ENCODE assay signal across 16 mouse cellular contexts in the genomic region with DNA sequence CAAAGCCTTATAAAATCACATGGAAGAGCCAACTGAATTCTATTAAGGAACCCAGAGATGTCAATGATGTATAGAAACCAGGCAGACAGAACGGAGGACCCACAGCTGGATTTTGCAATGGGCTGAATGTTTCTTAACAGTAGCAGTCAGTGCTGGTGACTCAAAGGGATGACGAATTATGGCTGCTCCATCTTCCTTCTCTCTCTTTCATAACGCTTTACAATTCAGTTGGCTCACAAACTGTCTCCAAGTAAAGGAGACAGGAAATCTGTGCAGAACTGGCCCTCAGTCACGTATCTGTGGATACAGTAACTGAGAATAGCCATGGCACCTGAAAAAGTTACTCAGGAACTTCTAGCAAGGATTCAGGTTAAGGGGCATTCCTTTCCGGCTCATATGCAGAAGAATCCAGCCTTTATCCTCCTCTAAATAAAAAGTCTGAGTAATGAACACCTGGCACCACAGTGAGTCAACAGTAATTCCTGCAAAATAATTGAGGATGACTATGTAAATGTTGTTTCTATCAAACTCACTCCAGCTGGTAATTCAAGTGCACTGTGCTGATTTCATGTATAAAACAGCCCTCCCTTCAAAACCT. TPM values are rescaled to one million over a fixed set of nuclear protein-coding genes. Genes with fewer than 3 reads are reported as not detected.
A peak's percentile ranks its signal among the peaks of the same experiment; 100 is the strongest.
DNase-seq lines count a peak whose midpoint lies in the region; ATAC-seq and TF ChIP-seq lines count a peak whose summit lies in the region.
"Had no signal": no experiment of that assay in that cellular context is flagged by ENCODE, and none has a peak within 500 bp of the region (broad histone marks: within the 10 kb centered on the region; RNA-seq: fewer than 3 reads in every experiment).

No protein-coding gene starts in this region.

- H3K27me3 ChIP-seq in kidney, embryonic 15.5 days, result no peaks in the 10 kb centered on the region
- H3K27me3 ChIP-seq in C2C12 (ENCODE audit: control insufficient read depth, insufficient read depth, insufficient read length), result no peaks in the 10 kb centered on the region
- no peaks in the 10 kb centered on the region for H3K27me3 ChIP-seq in liver, postnatal 0 days (ENCODE audit: insufficient read depth, low read length)
- H3K27me3 ChIP-seq: limb, embryonic 12.5 days; midbrain, embryonic 13.5 days had no signal

- no peak for TF ChIP-seq EP300 in liver, postnatal 0 days (IDR thresholded peaks at IDR 0.05; ENCODE audit: low read depth)

- no peak overlapping the region for H3K9ac ChIP-seq in kidney, embryonic 15.5 days
- H3K9ac ChIP-seq in liver, postnatal 0 days (replicated peaks), result no peak overlapping the region
- H3K9ac ChIP-seq: forebrain, postnatal 0 days; limb, embryonic 12.5 days; midbrain, embryonic 13.5 days had no signal

- no peak for ATAC-seq in kidney, embryonic 15.5 days (replicated peaks; ENCODE audit: low FRiP score)
- peak; percentile 92 for ATAC-seq in granulocyte monocyte progenitor cell, adult 5-6 weeks (replicated peaks; ENCODE audit: poor library complexity, severe bottlenecking)
- ATAC-seq in liver, postnatal 0 days, result no peak
- ATAC-seq: forebrain, postnatal 0 days; hindbrain, postnatal 0 days; midbrain, embryonic 13.5 days had no signal

- 0 out of 2 replicates have a peak, but pooled peaks cover 3% of the 10 kb centered on the region for H3K36me3 ChIP-seq in kidney, embryonic 15.5 days
- no peaks in the 10 kb centered on the region for H3K36me3 ChIP-seq in C2C12 (ENCODE audit: control insufficient read depth, insufficient read depth)
- H3K36me3 ChIP-seq in liver, postnatal 0 days (replicated peaks; ENCODE audit: insufficient read depth, low read length), result no peaks in the 10 kb centered on the region
- H3K36me3 ChIP-seq: midbrain, embryonic 13.5 days had no signal

- 0 out of 2 replicates have a peak overlapping the region, but pooled peaks have one; percentile 34 for H3K27ac ChIP-seq in kidney, embryonic 15.5 days
- H3K27ac ChIP-seq in liver, postnatal 0 days (ENCODE audit: low read depth), result no peak overlapping the region
- H3K27ac ChIP-seq: hindbrain, postnatal 0 days; limb, embryonic 12.5 days; midbrain, embryonic 13.5 days had no signal

- H3K4me3 ChIP-seq in kidney, embryonic 15.5 days (replicated peaks), result no peak overlapping the region
- H3K4me3 ChIP-seq in C2C12 (ENCODE audit: insufficient read depth, poor library complexity, severe bottlenecking), result no peak overlapping the region
- H3K4me3 ChIP-seq in liver, postnatal 0 days (ENCODE audit: low read depth, low read length), result no peak overlapping the region
- H3K4me3 ChIP-seq: erythroblast, embryonic 14.5 days; limb, embryonic 12.5 days; midbrain, embryonic 13.5 days had no signal

- H3K4me1 ChIP-seq in kidney, embryonic 15.5 days, result peaks cover 21% of the 10 kb centered on the region
- peaks cover 6% of the 10 kb centered on the region; the same call in 1 of the 2 replicates for H3K4me1 ChIP-seq in liver, postnatal 0 days (ENCODE audit: insufficient read depth)

- no peak for TF ChIP-seq CTCF in C2C12 (IDR thresholded peaks at IDR 0.05; ENCODE audit: control insufficient read depth, insufficient read depth, insufficient read length)
- no peak for TF ChIP-seq CTCF in liver, postnatal 0 days (IDR thresholded peaks at IDR 0.05; ENCODE audit: low read depth)

- H3K79me2 ChIP-seq in C2C12 (ENCODE audit: control insufficient read depth, insufficient read depth), result peaks cover 90% of the 10 kb centered on the region

- no peaks in the 10 kb centered on the region for H3K9me3 ChIP-seq in kidney, embryonic 15.5 days (replicated peaks)
- H3K9me3 ChIP-seq in liver, postnatal 0 days (ENCODE audit: low read length), result no peaks in the 10 kb centered on the region
- H3K9me3 ChIP-seq: limb, embryonic 12.5 days; midbrain, embryonic 13.5 days had no signal

- WGBS in kidney, embryonic 15.5 days, result 72% methylated on average over 5 of the region's 5 CpGs
- 64% methylated on average over 5 of the region's 5 CpGs for WGBS in liver, postnatal 0 days (ENCODE audit: insufficient replicate concordance)

- H3K4me2 ChIP-seq in kidney, embryonic 15.5 days, result no peak overlapping the region
- no peak overlapping the region for H3K4me2 ChIP-seq in liver, postnatal 0 days (ENCODE audit: low read depth, low read length)
- H3K4me2 ChIP-seq: limb, embryonic 12.5 days; midbrain, embryonic 13.5 days had no signal

- peaks cover 51% of the 10 kb centered on the region for H3K79me3 ChIP-seq in C2C12 (ENCODE audit: low read depth)

- no peak for DNase-seq in kidney, postnatal 36 days
- peak; percentile 88 for DNase-seq in 3T3-L1 (ENCODE audit: low read depth, low spot score)
- DNase-seq in spleen, adult 18-20 months, result no peak
- no peak for DNase-seq in thymus, postnatal 36 days
- DNase-seq in liver, postnatal 0 days, result no peak
- DNase-seq: cerebellum, adult 8-10 months; forebrain, postnatal 0 days; kidney, postnatal 10 days; thymus, postnatal 4 days had no signal

- no peak overlapping the region for H3ac ChIP-seq in C2C12 (ENCODE audit: control insufficient read depth, insufficient read length, low read depth)

TF ChIP-seq in C2C12, 6 proteins besides CTCF, POLR2A, EP300 and RAD21:
- peak; percentile 50 for TF ChIP-seq MYOD1 (IDR thresholded peaks at IDR 0.05; ENCODE audit: control insufficient read depth, insufficient read length, low read depth)
- no peak for TF ChIP-seq USF1 (IDR thresholded peaks at IDR 0.05; ENCODE audit: low read depth)
- peak; percentile 2 for TF ChIP-seq FOSL1 (IDR thresholded peaks at IDR 0.05; ENCODE audit: insufficient read depth, low read length, poor library complexity, severe bottlenecking)
- no peak for TF ChIP-seq MAX (IDR thresholded peaks at IDR 0.05)
- TF ChIP-seq MYOG (IDR thresholded peaks at IDR 0.05; ENCODE audit: control insufficient read depth, extremely low read depth, insufficient read length), result no peak
- peak; percentile 91 for TF ChIP-seq CEBPB (IDR thresholded peaks at IDR 0.05; ENCODE audit: low read depth)
TF ChIP-seq in C2C12: peak in this region for 3.

RNA-seq across cellular contexts. Expression of a gene that starts 19.1 kb away (rescaled TPM):
- polyA plus RNA-seq in kidney, embryonic 15.5 days (2015; fragmentation: Nextera tagmentation; extraction: Ambion mirVana), result 25.6 and 27.3 TPM in 2 replicates
- 21.8 TPM for polyA plus RNA-seq in C2C12 (2012; fragmentation: generic; extraction: Trizol)
- 29.2 and 36.8 TPM in 2 replicates for total RNA-seq in granulocyte monocyte progenitor cell, adult 5-6 weeks (2014; fragmentation: Nextera tagmentation)
- 4.2 and 8.1 TPM in 2 replicates for total RNA-seq in granulocyte monocyte progenitor cell, adult 5-6 weeks (2017)
- 6.2 and 7.7 TPM in 2 replicates for polyA plus RNA-seq in liver, postnatal 0 days (2015; fragmentation: Nextera tagmentation; extraction: Ambion mirVana)

RNA-seq across cellular contexts. Expression of a gene that starts 49.8 kb away (rescaled TPM):
- polyA plus RNA-seq in kidney, embryonic 15.5 days (2015; fragmentation: Nextera tagmentation; extraction: Ambion mirVana), result 88.9 and 92.7 TPM in 2 replicates
- polyA plus RNA-seq in C2C12 (2012; fragmentation: generic; extraction: Trizol), result 110 TPM
- total RNA-seq in granulocyte monocyte progenitor cell, adult 5-6 weeks (2014; fragmentation: Nextera tagmentation), result 58.8 and 68.9 TPM in 2 replicates
- total RNA-seq in granulocyte monocyte progenitor cell, adult 5-6 weeks (2017), result 46.8 and 53.3 TPM in 2 replicates
- polyA plus RNA-seq in liver, postnatal 0 days (2015; fragmentation: Nextera tagmentation; extraction: Ambion mirVana), result 21.3 and 25.6 TPM in 2 replicates
